Mouse (Mus musculus) liver, embryonic 12.5 days (tissue): ENCODE results near the gene Ppp1r21. TPM values are rescaled to one million over a fixed set of nuclear protein-coding genes. Genes with fewer than 3 reads are reported as not detected.

Source experiments
- ATAC-seq: fragments of 200-750 bp; cut with Nextera tagmentation; 2 replicates; pipeline ENCODE4 v1.8.0; 2017; ENCODE audit warnings: moderate number of reproducible peaks, mild to moderate bottlenecking, moderate library complexity
- H3K27ac ChIP-seq: fragments of 300-500 bp; sonication (generic); 2 replicates; pipeline ENCODE4 v1.5.1; 2016; ENCODE audit warnings: mild to moderate bottlenecking
- H3K27me3 ChIP-seq: fragments of 300-500 bp; sonication (generic); replicated peaks from 2 replicates; pipeline ENCODE4 v1.6.1; 2016; ENCODE audit warnings: mild to moderate bottlenecking, moderate library complexity
- H3K36me3 ChIP-seq: fragments of 300-500 bp; sonication (generic); 2 replicates; pipeline ENCODE4 v1.6.1; 2016; ENCODE audit warnings: mild to moderate bottlenecking, moderate library complexity
- H3K4me1 ChIP-seq: fragments of 300-500 bp; sonication (generic); 2 replicates; pipeline ENCODE4 v1.6.1; 2016
- H3K4me2 ChIP-seq: fragments of 300-500 bp; sonication (generic); 2 replicates; pipeline ENCODE4 v1.6.1; 2016; ENCODE audit warnings: mild to moderate bottlenecking, moderate library complexity
- H3K4me3 ChIP-seq: fragments of 300-500 bp; sonication (generic); 2 replicates; pipeline ENCODE4 v1.5.1; 2016; ENCODE audit warnings: mild to moderate bottlenecking, moderate library complexity
- H3K9ac ChIP-seq: fragments of 300-500 bp; sonication (generic); 2 replicates; pipeline ENCODE4 v1.6.1; 2016; ENCODE audit warnings: mild to moderate bottlenecking, moderate library complexity
- H3K9me3 ChIP-seq: fragments of 300-500 bp; sonication (generic); replicated peaks from 2 replicates; pipeline ENCODE4 v1.6.1; 2016; ENCODE audit warnings: mild to moderate bottlenecking, moderate library complexity
- WGBS: fragments of 180-500 bp; shearing (Covaris S2); methylation state at CpG from one replicate; pipeline ENCODE4 v1.1.7; 2016; ENCODE audit not compliant: insufficient replicate concordance; 5-methylcytosine and 5-hydroxymethylcytosine counted together
- polyA plus RNA-seq: library from polyadenylated mRNA; unstranded; fragments of >200 nt; fragmentation: Nextera tagmentation; extraction: Ambion mirVana; gene quantifications from 2 replicates; pipeline ENCODE4 v1.2.1, GENCODE M21; 2016

Gene Ppp1r21
- polyA plus RNA-seq, 1 experiment from 2014 or later = 8.8 TPM

DNA sequence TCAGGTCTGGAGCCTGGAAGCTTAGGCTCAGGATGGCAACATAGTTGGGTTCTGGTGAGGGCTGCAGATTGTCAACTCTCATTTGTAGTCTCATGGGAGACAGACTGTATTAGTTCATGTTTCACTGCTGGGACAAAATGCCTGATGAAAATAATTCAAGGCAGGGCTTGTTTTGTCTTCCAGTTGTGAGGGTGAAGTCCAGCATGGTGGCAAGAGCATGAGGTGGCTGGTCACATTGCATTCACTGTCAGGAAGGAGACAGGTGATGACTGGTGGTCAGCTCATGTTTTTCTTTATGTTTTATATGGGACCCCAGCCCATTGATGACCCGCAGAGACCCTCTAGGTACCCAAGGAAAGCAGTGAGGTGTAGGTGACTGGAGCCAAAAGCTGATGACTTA, 92.8 kb downstream of the Ppp1r21 start:
- Histone ChIP-seq H3K9me3 (no peaks in the 10 kb centered on the region), H3K4me3 (no peak overlapping the region), H3K27ac (no peak overlapping the region), H3K4me2 (no peak overlapping the region), H3K4me1 (peaks cover 8% of the 10 kb centered on the region; the same call in 1 of the 2 replicates), H3K9ac (no peak overlapping the region), H3K27me3 (no peaks in the 10 kb centered on the region), H3K36me3 (no peaks in the 10 kb centered on the region)
- no peak for ATAC-seq
- 64% methylated on average over 1 of the region's 1 CpGs for WGBS

- Histone ChIP-seq H3K27ac (no peak overlapping the region), H3K36me3 (no peaks in the 10 kb centered on the region), H3K27me3 (no peaks in the 10 kb centered on the region), H3K9me3 (no peaks in the 10 kb centered on the region), H3K4me1 (peaks cover 12% of the 10 kb centered on the region; the same call in 1 of the 2 replicates), H3K4me2 (no peak overlapping the region), H3K9ac (no peak overlapping the region), H3K4me3 (no peak overlapping the region)
- 52% methylated on average over 4 of the region's 4 CpGs for WGBS
- no peak for ATAC-seq
Measured at GRCm38 (mm10) chr17:88624386-88624785, 94.5 kb downstream of the Ppp1r21 start.

DNA sequence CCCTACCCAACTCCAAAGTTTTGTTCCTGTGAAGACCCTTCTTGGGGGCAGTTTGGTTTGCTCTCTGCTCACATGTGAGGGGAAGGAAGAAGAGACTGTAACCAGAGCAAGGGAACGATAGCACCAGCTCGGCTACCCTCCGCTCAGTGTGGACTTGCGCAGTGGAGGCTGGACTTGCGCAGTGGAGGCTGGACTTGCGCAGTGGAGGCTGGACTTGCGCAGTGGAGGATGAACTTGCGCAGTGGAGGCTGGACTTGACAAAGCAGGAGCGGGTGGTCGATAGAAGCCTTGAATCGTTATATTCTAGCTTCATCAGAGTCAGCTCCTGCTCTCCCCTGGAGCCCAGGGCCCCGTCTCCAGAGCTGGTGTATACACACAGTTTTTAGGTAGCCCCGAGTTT, 95.4 kb downstream of the Ppp1r21 start:
- Histone ChIP-seq H3K27ac (peak overlapping the region; percentile 31), H3K27me3 (no peaks in the 10 kb centered on the region), H3K4me2 (no peak overlapping the region), H3K9me3 (no peaks in the 10 kb centered on the region), H3K9ac (no peak overlapping the region), H3K4me3 (no peak overlapping the region), H3K36me3 (no peaks in the 10 kb centered on the region), H3K4me1 (peaks cover 22% of the 10 kb centered on the region; the same call in 1 of the 2 replicates)
- no peak for ATAC-seq
- WGBS = 82% methylated on average over 13 of the region's 13 CpGs

GRCm38 (mm10) chr17:88625931-88626330, 96.0 kb downstream of the Ppp1r21 start:
- no peak overlapping the region for H3K9ac ChIP-seq
- no peak for ATAC-seq
- H3K4me3 ChIP-seq = no peak overlapping the region
- no peaks in the 10 kb centered on the region for H3K27me3 ChIP-seq
- H3K4me1 ChIP-seq = peaks cover 24% of the 10 kb centered on the region; the same call in 1 of the 2 replicates
- WGBS = 72% methylated on average over 7 of the region's 7 CpGs
- H3K9me3 ChIP-seq = no peaks in the 10 kb centered on the region
- peak overlapping the region; percentile 31 for H3K27ac ChIP-seq
- no peak overlapping the region for H3K4me2 ChIP-seq
- no peaks in the 10 kb centered on the region for H3K36me3 ChIP-seq

DNA sequence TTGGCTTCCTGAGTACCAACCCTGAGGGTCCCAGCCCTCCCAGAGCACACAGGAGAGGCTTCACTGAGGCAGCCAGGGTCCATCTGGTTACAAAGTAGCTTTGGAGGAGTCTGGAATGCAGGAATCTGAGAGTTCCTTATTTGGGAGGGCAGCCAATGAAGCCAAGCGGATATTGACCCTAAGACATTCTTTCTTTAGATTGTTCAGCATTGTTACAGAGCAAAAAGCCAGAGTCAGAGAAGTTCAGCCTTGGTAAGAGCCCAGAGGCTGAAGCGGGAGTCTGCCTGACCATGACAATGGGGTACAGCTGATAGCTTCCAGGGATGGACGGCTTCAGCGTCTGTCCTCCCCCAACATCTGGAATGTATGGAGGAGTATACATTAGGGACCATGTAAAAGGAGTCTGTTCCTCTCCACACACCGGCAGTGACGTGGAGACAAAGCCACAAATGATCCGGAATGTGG, 96.5 kb downstream of the Ppp1r21 start:
- H3K4me3 ChIP-seq = 0 out of 2 replicates have a peak overlapping the region, but pooled peaks have one; percentile 10
- no peak overlapping the region for H3K4me2 ChIP-seq
- H3K4me1 ChIP-seq = peaks cover 24% of the 10 kb centered on the region; the same call in 1 of the 2 replicates
- no peaks in the 10 kb centered on the region for H3K27me3 ChIP-seq
- WGBS = 54% methylated on average over 7 of the region's 7 CpGs
- peak overlapping the region; percentile 31; the same call in 1 of the 2 replicates for H3K27ac ChIP-seq
- no peaks in the 10 kb centered on the region for H3K36me3 ChIP-seq
- ATAC-seq = peak; percentile 27; the same call in 1 of the 2 replicates
- H3K9ac ChIP-seq = no peak overlapping the region; the same call in 1 of the 2 replicates
- no peaks in the 10 kb centered on the region for H3K9me3 ChIP-seq

- Histone ChIP-seq H3K4me1 (peaks cover 24% of the 10 kb centered on the region; the same call in 1 of the 2 replicates), H3K27me3 (no peaks in the 10 kb centered on the region), H3K9ac (no peak overlapping the region), H3K9me3 (no peaks in the 10 kb centered on the region), H3K36me3 (no peaks in the 10 kb centered on the region), H3K4me2 (peak overlapping the region; percentile 13), H3K4me3 (peak overlapping the region; percentile 10; the same call in 1 of the 2 replicates), H3K27ac (peak overlapping the region; percentile 31; the same call in 1 of the 2 replicates)
- WGBS = 74% methylated on average over 7 of the region's 7 CpGs
- ATAC-seq = no peak
Measured at GRCm38 (mm10) chr17:88627150-88627549, 97.2 kb downstream of the Ppp1r21 start.

DNA sequence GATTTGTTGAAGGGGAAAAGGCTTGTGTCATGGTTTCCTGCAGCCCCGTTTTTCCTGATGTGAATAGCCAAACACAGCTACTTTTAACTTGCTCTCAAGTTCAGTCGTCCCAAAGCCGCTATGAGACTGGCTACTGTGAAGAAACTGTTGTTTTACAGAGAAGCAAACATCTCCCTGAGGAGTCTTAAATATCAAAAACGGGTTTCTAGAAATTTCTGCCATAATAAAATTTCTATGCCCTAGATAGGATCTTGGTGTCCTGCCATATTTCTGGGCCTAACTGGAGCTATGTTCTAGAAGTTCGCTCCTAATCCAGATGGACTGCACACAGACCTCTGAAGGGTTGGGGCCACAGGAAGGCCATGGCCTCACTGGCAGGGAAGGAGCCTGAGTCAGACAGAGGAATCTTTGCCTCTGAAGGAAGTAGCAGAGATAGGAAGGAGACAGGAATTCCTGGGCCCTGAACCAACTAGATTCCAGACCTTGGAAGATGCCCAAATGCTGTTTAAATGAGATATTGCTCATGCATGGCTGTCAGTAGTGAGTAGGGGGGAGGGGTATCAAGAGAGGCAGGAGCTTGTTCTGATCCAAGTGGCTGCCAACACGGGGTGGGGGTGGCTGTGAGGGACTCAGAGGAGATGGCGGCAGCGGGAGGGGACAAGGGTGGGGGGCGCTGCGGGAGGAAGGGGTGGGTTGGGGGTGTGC, 98.9 kb downstream of the Ppp1r21 start:
- no peaks in the 10 kb centered on the region for H3K36me3 ChIP-seq
- peak; percentile 24; the same call in 1 of the 2 replicates for ATAC-seq
- peak overlapping the region; percentile 65; the same call in 1 of the 2 replicates for H3K27ac ChIP-seq
- H3K4me3 ChIP-seq = no peak overlapping the region
- WGBS = 30% methylated on average over 10 of the region's 10 CpGs
- peaks cover 24% of the 10 kb centered on the region; the same call in 1 of the 2 replicates for H3K4me1 ChIP-seq
- H3K27me3 ChIP-seq = no peaks in the 10 kb centered on the region
- H3K4me2 ChIP-seq = no peak overlapping the region; the same call in 1 of the 2 replicates
- no peaks in the 10 kb centered on the region for H3K9me3 ChIP-seq
- H3K9ac ChIP-seq = no peak overlapping the region

GRCm38 (mm10) chr17:88629381-88629759, 99.5 kb downstream of the Ppp1r21 start:
- no peaks in the 10 kb centered on the region for H3K9me3 ChIP-seq
- H3K4me3 ChIP-seq = no peak overlapping the region
- peak overlapping the region; percentile 65; the same call in 1 of the 2 replicates for H3K27ac ChIP-seq
- peaks cover 24% of the 10 kb centered on the region; the same call in 1 of the 2 replicates for H3K4me1 ChIP-seq
- WGBS = 11% methylated on average over 4 of the region's 4 CpGs
- H3K36me3 ChIP-seq = no peaks in the 10 kb centered on the region
- no peaks in the 10 kb centered on the region for H3K27me3 ChIP-seq
- no peak overlapping the region for H3K9ac ChIP-seq
- ATAC-seq = peak; percentile 30; the same call in 1 of the 2 replicates
- H3K4me2 ChIP-seq = no peak overlapping the region

DNA sequence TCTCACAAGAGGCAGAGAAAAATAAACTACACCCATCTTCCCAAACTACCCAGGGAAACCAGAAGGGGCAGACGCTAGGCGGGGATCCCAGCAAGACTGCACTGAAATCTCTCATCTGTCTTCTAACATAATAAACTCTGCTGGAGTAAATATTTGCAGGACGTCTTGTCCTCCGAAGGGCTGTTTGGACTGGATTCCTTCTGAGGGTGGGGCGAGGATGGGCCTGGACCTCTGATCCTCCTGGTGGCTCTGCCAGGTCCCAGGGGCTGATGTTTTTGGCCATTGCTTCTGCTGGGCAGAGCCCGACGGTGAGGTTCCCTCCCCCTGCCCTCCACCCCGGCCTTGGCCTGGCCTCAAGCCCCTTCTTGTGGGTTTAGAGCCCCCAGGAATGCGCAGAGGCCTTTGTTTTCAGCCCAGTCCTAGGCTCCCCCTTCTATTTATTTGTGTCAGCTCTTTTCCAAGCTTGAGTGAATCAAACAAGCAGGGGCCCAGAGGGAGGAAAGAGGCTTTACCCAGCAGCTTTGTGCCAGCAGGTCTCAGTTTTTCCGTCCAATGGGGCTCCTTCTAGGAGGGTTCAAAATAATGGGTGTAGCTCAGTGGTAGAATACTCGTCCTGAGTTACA, 100.1 kb downstream of the Ppp1r21 start:
- ATAC-seq = no peak
- 53% methylated on average over 11 of the region's 11 CpGs for WGBS
- H3K4me3 ChIP-seq = no peak overlapping the region
- H3K36me3 ChIP-seq = no peaks in the 10 kb centered on the region
- H3K4me2 ChIP-seq = peak overlapping the region; percentile 31
- H3K27me3 ChIP-seq = no peaks in the 10 kb centered on the region
- peaks cover 24% of the 10 kb centered on the region; the same call in 1 of the 2 replicates for H3K4me1 ChIP-seq
- peak overlapping the region; percentile 65 for H3K27ac ChIP-seq
- H3K9ac ChIP-seq = no peak overlapping the region
- H3K9me3 ChIP-seq = no peaks in the 10 kb centered on the region

- no peak overlapping the region for H3K4me3 ChIP-seq
- H3K36me3 ChIP-seq = peaks cover 3% of the 10 kb centered on the region; the same call in 1 of the 2 replicates
- ATAC-seq = no peak
- 75% methylated on average over 3 of the region's 3 CpGs for WGBS
- H3K4me2 ChIP-seq = no peak overlapping the region
- H3K9me3 ChIP-seq = no peaks in the 10 kb centered on the region
- H3K9ac ChIP-seq = no peak overlapping the region
- no peak overlapping the region for H3K27ac ChIP-seq
- no peaks in the 10 kb centered on the region for H3K27me3 ChIP-seq
- H3K4me1 ChIP-seq = peaks cover 19% of the 10 kb centered on the region; the same call in 1 of the 2 replicates
Measured at GRCm38 (mm10) chr17:88630554-88630948, 100.6 kb downstream of the Ppp1r21 start.

GRCm38 (mm10) chr17:88632631-88633030, 102.7 kb downstream of the Ppp1r21 start:
- H3K4me1 ChIP-seq = peaks cover 16% of the 10 kb centered on the region; the same call in 1 of the 2 replicates
- H3K27me3 ChIP-seq = no peaks in the 10 kb centered on the region
- no peak overlapping the region for H3K4me2 ChIP-seq
- no peak overlapping the region for H3K9ac ChIP-seq
- peaks cover 8% of the 10 kb centered on the region; the same call in 1 of the 2 replicates for H3K36me3 ChIP-seq
- no peak for ATAC-seq
- no peak overlapping the region for H3K4me3 ChIP-seq
- WGBS = 66% methylated on average over 3 of the region's 3 CpGs
- H3K27ac ChIP-seq = no peak overlapping the region
- H3K9me3 ChIP-seq = no peaks in the 10 kb centered on the region

DNA sequence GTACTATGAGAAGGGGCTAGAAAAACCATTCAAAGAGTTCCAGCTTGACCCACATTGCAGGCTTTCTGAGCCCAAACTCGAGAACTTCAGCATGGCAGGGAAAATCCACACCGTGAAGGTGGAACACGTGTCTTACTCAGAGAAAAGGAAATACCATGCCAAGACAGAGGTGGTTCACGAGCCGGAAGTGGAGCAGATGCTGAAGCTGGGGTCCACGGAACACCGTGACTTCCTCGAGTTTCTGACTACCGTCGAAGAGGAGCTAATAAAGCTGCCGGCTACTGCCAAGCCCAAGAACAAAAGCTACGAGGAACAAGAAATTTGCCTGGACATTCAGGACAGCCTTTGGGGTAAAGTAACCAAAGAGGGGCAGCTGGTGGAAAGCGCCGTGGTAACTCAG, 106.2 kb downstream of the Ppp1r21 start:
- no peak overlapping the region for H3K9ac ChIP-seq
- H3K4me2 ChIP-seq = no peak overlapping the region
- H3K27me3 ChIP-seq = no peaks in the 10 kb centered on the region
- no peak overlapping the region for H3K27ac ChIP-seq
- peaks cover 8% of the 10 kb centered on the region; the same call in 1 of the 2 replicates for H3K36me3 ChIP-seq
- H3K4me1 ChIP-seq = no peaks in the 10 kb centered on the region
- H3K9me3 ChIP-seq = no peaks in the 10 kb centered on the region
- no peak for ATAC-seq
- 83% methylated on average over 14 of the region's 14 CpGs for WGBS
- H3K4me3 ChIP-seq = no peak overlapping the region
